Mouse (Mus musculus): ENCODE data around the gene Grin1. TPM values are rescaled to one million over a fixed set of nuclear protein-coding genes. Genes with fewer than 3 reads are reported as not detected.
A peak's percentile ranks its signal among the peaks of the same experiment; 100 is the strongest.

Gene Grin1
- total and polyA plus RNA-seq, 3 experiments, result 0.07 TPM; not detected in 2

DNA sequence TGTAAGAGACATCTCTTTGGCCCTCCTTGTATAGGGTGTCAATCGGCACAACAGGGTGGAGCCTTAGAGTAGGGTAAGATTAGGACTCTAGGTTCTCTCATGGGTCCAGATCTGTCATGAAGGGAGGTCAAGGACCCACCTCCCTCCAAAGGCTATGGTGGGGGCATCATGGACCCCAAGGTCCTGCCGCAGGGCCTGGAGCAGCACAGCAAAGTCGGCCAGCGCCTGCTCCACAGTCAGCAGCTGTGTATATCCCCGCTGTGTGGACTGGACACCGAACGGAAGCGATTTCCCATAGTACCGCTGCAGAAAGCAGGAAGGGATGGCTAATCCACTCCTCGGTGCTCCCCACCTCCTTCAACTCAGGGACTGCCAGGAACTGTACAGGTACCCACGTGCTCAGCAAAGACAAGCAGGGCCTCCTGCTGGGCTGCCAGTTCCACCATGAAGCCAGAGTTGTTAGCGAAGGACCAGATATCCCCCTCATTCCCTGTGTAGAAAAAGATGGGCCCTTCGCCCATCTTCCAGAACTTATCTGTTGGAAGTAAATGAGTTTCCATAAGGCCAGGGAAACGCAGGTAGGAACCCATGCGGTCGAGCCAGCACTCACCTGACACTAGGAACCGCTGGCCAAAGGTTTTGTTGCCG is 36.6 kb upstream of the Grin1 start:
- Histone ChIP-seq H3K4me1 (ENCODE audit: control insufficient read depth in 1 of 2, insufficient read depth in 2 of 2, low read length in 2 of 2) (peaks cover 0 to 12% of the 10 kb centered on the region in 2 experiments; a peak in 2 of 4 replicates), H3K9ac (ENCODE audit: control insufficient read depth, low read depth, low read length, poor library complexity, severe bottlenecking) (peak overlapping the region; percentile 75), H3K4me3 (ENCODE audit: control insufficient read depth in 1 of 2, insufficient read depth in 1 of 2, low read depth in 2 of 2, low read length in 2 of 2) (peak overlapping the region; percentile 70 to 90), H3K79me2 (ENCODE audit: control insufficient read depth, insufficient read depth, low read length, poor library complexity) (peaks cover 7% of the 10 kb centered on the region), H3K27ac (ENCODE audit: control insufficient read depth, low read depth, low read length) (peak overlapping the region; percentile 15; the same call in 1 of the 2 replicates), H3K27me3 (ENCODE audit: control insufficient read depth in 1 of 2, insufficient read depth in 2 of 2, low read length in 2 of 2) (no peaks in the 10 kb centered on the region), H3K36me3 (ENCODE audit: control insufficient read depth in 1 of 2, insufficient read depth in 2 of 2, low read length in 2 of 2) (peaks cover 0 to 2% of the 10 kb centered on the region in 2 experiments; a peak in 2 of 4 replicates), H3K9me3 (replicated peaks; ENCODE audit: insufficient read depth, low read length) (no peaks in the 10 kb centered on the region)
- DNase-seq (ENCODE audit: low read depth, low spot score), result no peak
- TF ChIP-seq MAX (IDR thresholded peaks at IDR 0.05; ENCODE audit: low read length), result no peak
- TF ChIP-seq GATA1 (IDR thresholded peaks at IDR 0.05; ENCODE audit: low read depth, low read length), result no peak
- TF ChIP-seq MAZ (IDR thresholded peaks at IDR 0.05; ENCODE audit: low read depth, low read length), result no peak
- TF ChIP-seq ZC3H11A (IDR thresholded peaks at IDR 0.05; ENCODE audit: low read depth, low read length), result no peak
- TF ChIP-seq ZMIZ1 (IDR thresholded peaks at IDR 0.05; ENCODE audit: low read depth, low read length), result no peak
- no peak for TF ChIP-seq ZKSCAN1 (IDR thresholded peaks at IDR 0.05; ENCODE audit: low read depth, low read length)
- no peak for TF ChIP-seq MXI1 (IDR thresholded peaks at IDR 0.05; ENCODE audit: low read depth, low read length)
- TF ChIP-seq MYB (IDR thresholded peaks at IDR 0.05; ENCODE audit: low read depth, low read length), result no peak
- no peak for TF ChIP-seq POLR2AphosphoS5 (IDR thresholded peaks at IDR 0.05; ENCODE audit: borderline replicate concordance, low read depth, low read length)
- no peak for TF ChIP-seq POLR2A (IDR thresholded peaks at IDR 0.05; ENCODE audit: control insufficient read depth in 1 of 2, insufficient read depth in 1 of 2, low read depth in 1 of 2, low read length in 2 of 2, poor library complexity in 1 of 2)

- Histone ChIP-seq H3K9me3 (replicated peaks; ENCODE audit: insufficient read depth, low read length) (no peaks in the 10 kb centered on the region), H3K27me3 (ENCODE audit: control insufficient read depth in 1 of 2, insufficient read depth in 2 of 2, low read length in 2 of 2) (no peaks in the 10 kb centered on the region), H3K4me1 (ENCODE audit: control insufficient read depth in 1 of 2, insufficient read depth in 2 of 2, low read length in 2 of 2) (peaks cover 0 to 12% of the 10 kb centered on the region in 2 experiments; a peak in 2 of 4 replicates), H3K4me3 (ENCODE audit: control insufficient read depth in 1 of 2, insufficient read depth in 1 of 2, low read depth in 2 of 2, low read length in 2 of 2) (no peak overlapping the region), H3K79me2 (ENCODE audit: control insufficient read depth, insufficient read depth, low read length, poor library complexity) (peaks cover 7% of the 10 kb centered on the region), H3K27ac (ENCODE audit: control insufficient read depth, low read depth, low read length) (no peak overlapping the region), H3K9ac (ENCODE audit: control insufficient read depth, low read depth, low read length, poor library complexity, severe bottlenecking) (no peak overlapping the region), H3K36me3 (ENCODE audit: control insufficient read depth in 1 of 2, insufficient read depth in 2 of 2, low read length in 2 of 2) (peaks cover 0 to 8% of the 10 kb centered on the region in 2 experiments; a peak in 3 of 4 replicates)
- no peak for DNase-seq (ENCODE audit: low read depth, low spot score)
- TF ChIP-seq USF1 (IDR thresholded peaks at IDR 0.05; ENCODE audit: low read depth, low read length), result no peak
- TF ChIP-seq SIN3A (IDR thresholded peaks at IDR 0.05; ENCODE audit: low read length), result no peak
- no peak for TF ChIP-seq BHLHE40 (IDR thresholded peaks at IDR 0.05; ENCODE audit: borderline replicate concordance, low read depth, low read length)
- TF ChIP-seq ZKSCAN1 (IDR thresholded peaks at IDR 0.05; ENCODE audit: low read depth, low read length), result no peak
- no peak for TF ChIP-seq TCF12 (IDR thresholded peaks at IDR 0.05; ENCODE audit: low read depth, low read length)
- TF ChIP-seq MXI1 (IDR thresholded peaks at IDR 0.05; ENCODE audit: low read depth, low read length), result no peak
- TF ChIP-seq GABPA (IDR thresholded peaks at IDR 0.05; ENCODE audit: low read depth, low read length), result no peak
- TF ChIP-seq CTCF (IDR thresholded peaks at IDR 0.05 in 2 of 3, conservative IDR thresholded peaks at IDR 0.05 in 1 of 3; ENCODE audit: control insufficient read depth in 1 of 3, insufficient read depth in 1 of 3, low read depth in 2 of 3, low read length in 3 of 3, poor library complexity in 1 of 3, severe bottlenecking in 1 of 3), result no peak
- no peak for TF ChIP-seq E2F4 (IDR thresholded peaks at IDR 0.05; ENCODE audit: borderline replicate concordance, low read depth, low read length)
- TF ChIP-seq EP300 (IDR thresholded peaks at IDR 0.05; ENCODE audit: low read depth in 1 of 2, low read length in 2 of 2), result no peak
- no peak for TF ChIP-seq MYB (IDR thresholded peaks at IDR 0.05; ENCODE audit: low read depth, low read length)
- no peak for TF ChIP-seq NELFE (IDR thresholded peaks at IDR 0.05; ENCODE audit: low read depth, low read length)
- no peak for TF ChIP-seq MAZ (IDR thresholded peaks at IDR 0.05; ENCODE audit: low read depth, low read length)
- no peak for TF ChIP-seq MEF2A (IDR thresholded peaks at IDR 0.05; ENCODE audit: extremely low read depth, insufficient replicate concordance, low read depth, low read length, poor library complexity, severe bottlenecking)
- TF ChIP-seq RCOR1 (IDR thresholded peaks at IDR 0.05; ENCODE audit: low read depth, low read length), result no peak
- TF ChIP-seq MAFK (IDR thresholded peaks at IDR 0.05; ENCODE audit: borderline replicate concordance, low read depth, low read length), result no peak
- no peak for TF ChIP-seq HCFC1 (IDR thresholded peaks at IDR 0.05; ENCODE audit: low read depth, low read length)
- no peak for TF ChIP-seq POLR2AphosphoS2 (IDR thresholded peaks at IDR 0.05; ENCODE audit: low read length)
- no peak for TF ChIP-seq ZNF384 (IDR thresholded peaks at IDR 0.05; ENCODE audit: low read depth, low read length)
- TF ChIP-seq ZMIZ1 (IDR thresholded peaks at IDR 0.05; ENCODE audit: low read depth, low read length), result no peak
Observed at GRCm38 (mm10) chr2:25354211-25354610, 35.2 kb upstream of the Grin1 start.

Data from MEL (cell line).